Mouse (Mus musculus): ENCODE data around the gene Sumo1. TPM values are rescaled to one million over a fixed set of nuclear protein-coding genes. Genes with fewer than 3 reads are reported as not detected.
A peak's percentile ranks its signal among the peaks of the same experiment; 100 is the strongest.

Sumo1 gene
- polyA plus RNA-seq, 1 experiment, result 116 TPM

- Histone ChIP-seq H3K27ac (ENCODE audit: insufficient read depth, low read length) (no peak overlapping the region), H3K4me3 (replicated peaks; ENCODE audit: insufficient read depth, low read depth, low read length) (no peak overlapping the region), H3K4me1 (ENCODE audit: control insufficient read depth, insufficient read depth, low read length) (peaks cover 13% of the 10 kb centered on the region), H3K27me3 (ENCODE audit: control insufficient read depth, insufficient read depth, low read length) (no peaks in the 10 kb centered on the region)
- 73% methylated on average over 11 of the region's 11 CpGs for WGBS
- DNase-seq, result no peak
- TF ChIP-seq CTCF (IDR thresholded peaks at IDR 0.05; ENCODE audit: borderline replicate concordance, insufficient read depth, low read depth, low read length) (0 out of 2 replicates have a peak, but pooled peaks have one; percentile 5), POLR2A (IDR thresholded peaks at IDR 0.05; ENCODE audit: borderline replicate concordance, insufficient read depth, low read length) (no peak)
These were observed 66.7 kb downstream of the Sumo1 start for GRCm38 (mm10) chr1:59603893-59604292.

DNA sequence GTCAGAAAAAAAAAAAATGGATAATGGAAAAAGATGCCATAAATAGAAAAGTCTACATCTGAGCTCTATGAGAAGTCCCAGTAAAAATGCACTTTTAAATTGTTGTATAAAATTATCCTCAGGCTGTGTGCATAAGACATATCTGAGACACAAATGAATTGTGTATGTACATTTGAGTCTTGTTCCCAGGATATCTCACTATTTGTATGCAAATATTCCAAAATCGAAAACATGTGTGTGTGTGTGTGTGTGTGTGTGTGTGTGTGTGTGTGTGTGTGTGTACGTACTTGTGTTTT, 67.3 kb downstream of the Sumo1 start:
- Histone ChIP-seq H3K27ac (ENCODE audit: insufficient read depth, low read length) (no peak overlapping the region), H3K4me3 (replicated peaks; ENCODE audit: insufficient read depth, low read depth, low read length) (no peak overlapping the region), H3K4me1 (ENCODE audit: control insufficient read depth, insufficient read depth, low read length) (peaks cover 13% of the 10 kb centered on the region), H3K27me3 (ENCODE audit: control insufficient read depth, insufficient read depth, low read length) (no peaks in the 10 kb centered on the region)
- 88% methylated on average over 2 of the region's 2 CpGs for WGBS
- DNase-seq, result no peak
- TF ChIP-seq POLR2A (IDR thresholded peaks at IDR 0.05; ENCODE audit: borderline replicate concordance, insufficient read depth, low read length), result no peak
- no peak for TF ChIP-seq CTCF (IDR thresholded peaks at IDR 0.05; ENCODE audit: borderline replicate concordance, insufficient read depth, low read depth, low read length)

DNA sequence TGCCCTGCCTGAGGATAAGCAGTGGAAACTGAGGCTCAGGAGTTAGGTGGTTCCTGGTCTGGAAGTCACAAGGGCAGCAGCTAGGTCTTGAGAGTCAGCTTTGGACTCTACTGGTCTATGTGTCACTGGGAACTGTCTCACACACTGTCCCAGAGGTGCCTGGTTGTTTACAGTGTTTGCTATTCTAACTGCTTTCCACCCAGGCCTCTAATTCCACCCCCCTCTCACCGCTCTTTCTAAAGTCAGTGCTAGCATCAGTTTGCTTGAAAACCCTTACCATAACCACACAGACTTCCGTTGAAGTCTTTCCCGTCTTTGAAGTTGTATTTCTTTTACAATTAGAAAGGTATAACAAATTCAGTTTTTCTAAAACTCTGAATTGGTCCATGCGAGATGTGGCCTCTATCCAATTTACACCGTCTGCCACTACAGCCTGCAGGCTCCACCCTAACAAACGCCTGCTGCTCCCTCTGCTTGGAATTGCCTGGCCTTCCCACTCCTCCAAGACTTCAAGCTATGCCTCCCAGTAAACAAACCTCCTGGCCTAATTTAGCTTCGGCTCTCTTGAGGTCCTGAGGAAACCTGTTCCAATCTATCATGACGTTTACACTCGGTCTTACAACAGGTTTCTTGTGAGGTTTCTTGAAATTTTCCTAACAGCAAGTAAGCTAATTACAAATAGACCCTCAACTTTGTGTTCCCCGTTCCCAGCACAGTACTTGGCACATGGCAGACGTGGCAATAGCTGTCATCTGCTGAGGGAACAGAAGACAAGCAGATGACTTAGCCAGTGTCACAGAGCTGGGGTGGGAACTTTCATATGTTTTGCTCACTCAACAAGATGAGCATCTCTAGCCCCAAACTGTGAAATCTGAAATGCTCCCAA, 67.9 kb downstream of the Sumo1 start:
- TF ChIP-seq CTCF (IDR thresholded peaks at IDR 0.05; ENCODE audit: borderline replicate concordance, insufficient read depth, low read depth, low read length) (no peak), POLR2A (IDR thresholded peaks at IDR 0.05; ENCODE audit: borderline replicate concordance, insufficient read depth, low read length) (no peak)
- 21% methylated on average over 11 of the region's 11 CpGs for whole genome bisulfite sequencing
- no peak overlapping the region for H3K27ac ChIP-seq (ENCODE audit: insufficient read depth, low read length)
- H3K4me1 ChIP-seq (ENCODE audit: control insufficient read depth, insufficient read depth, low read length), result peaks cover 13% of the 10 kb centered on the region
- no peak overlapping the region for H3K4me3 ChIP-seq (replicated peaks; ENCODE audit: insufficient read depth, low read depth, low read length)
- H3K27me3 ChIP-seq (ENCODE audit: control insufficient read depth, insufficient read depth, low read length), result no peaks in the 10 kb centered on the region
- peak; percentile 64 to 82 for DNase-seq

DNA sequence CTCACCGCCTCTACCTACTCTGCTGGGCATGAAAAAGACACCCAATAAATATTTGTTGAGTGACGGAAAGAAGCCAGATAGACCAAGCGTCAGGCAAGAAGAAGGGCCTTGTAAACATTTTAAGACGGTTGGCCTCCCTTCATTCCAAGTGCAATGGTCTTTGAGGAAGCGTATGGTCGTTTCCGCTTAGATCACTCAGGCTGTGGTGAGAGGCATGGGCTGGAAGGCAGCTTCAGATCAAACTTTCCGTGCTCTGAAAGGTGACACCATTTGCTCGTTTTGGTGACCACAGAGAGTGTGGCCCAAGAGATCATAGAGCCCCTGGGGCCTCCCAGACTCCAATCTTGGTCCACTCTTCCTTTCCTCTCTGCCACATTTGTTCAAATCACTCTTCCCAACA, 75.0 kb downstream of the Sumo1 start:
- H3K27me3 ChIP-seq (ENCODE audit: control insufficient read depth, insufficient read depth, low read length), result no peaks in the 10 kb centered on the region
- no peak for DNase-seq
- no peak overlapping the region for H3K27ac ChIP-seq (ENCODE audit: insufficient read depth, low read length)
- H3K4me3 ChIP-seq (replicated peaks; ENCODE audit: insufficient read depth, low read depth, low read length), result no peak overlapping the region
- WGBS, result 94% methylated on average over 9 of the region's 9 CpGs
- H3K4me1 ChIP-seq (ENCODE audit: control insufficient read depth, insufficient read depth, low read length), result peaks cover 4% of the 10 kb centered on the region; the same call in 1 of the 2 replicates
- TF ChIP-seq POLR2A (IDR thresholded peaks at IDR 0.05; ENCODE audit: borderline replicate concordance, insufficient read depth, low read length), result no peak
- TF ChIP-seq CTCF (IDR thresholded peaks at IDR 0.05; ENCODE audit: borderline replicate concordance, insufficient read depth, low read depth, low read length), result no peak

DNA sequence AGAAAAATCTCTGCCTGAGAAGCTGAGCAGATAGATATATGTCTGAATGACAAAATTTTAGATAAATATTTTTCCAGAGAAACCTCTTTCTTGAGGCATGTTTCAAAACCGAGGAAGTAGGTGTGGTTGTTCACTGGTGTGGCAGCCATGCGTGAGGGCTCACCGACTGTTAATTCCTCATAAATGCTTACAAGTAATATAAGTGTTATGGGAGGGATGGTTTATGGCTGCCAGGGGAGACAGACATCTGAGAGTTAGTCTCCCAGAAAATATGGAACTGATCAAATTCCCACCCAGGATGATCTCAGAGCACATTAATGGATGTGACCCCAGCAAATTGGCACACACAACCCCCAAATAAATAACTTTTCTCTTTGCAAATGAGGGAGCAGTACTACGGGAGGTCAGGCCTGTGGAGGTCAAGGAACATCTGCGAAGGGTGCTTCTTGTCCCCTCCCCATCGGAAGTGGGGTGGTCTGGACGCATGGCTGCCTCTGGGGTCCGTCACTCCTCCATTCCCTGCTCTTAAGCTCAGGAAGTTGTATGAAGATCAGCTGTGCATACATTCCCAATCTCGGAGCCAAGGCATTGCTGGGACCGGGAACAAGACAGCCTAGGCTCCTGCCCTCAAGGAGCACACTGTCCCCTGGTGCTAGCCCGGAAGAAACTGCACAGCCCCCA, 75.9 kb downstream of the Sumo1 start:
- H3K27me3 ChIP-seq (ENCODE audit: control insufficient read depth, insufficient read depth, low read length), result no peaks in the 10 kb centered on the region
- WGBS, result 95% methylated on average over 11 of the region's 11 CpGs
- TF ChIP-seq POLR2A (IDR thresholded peaks at IDR 0.05; ENCODE audit: borderline replicate concordance, insufficient read depth, low read length) (no peak), CTCF (IDR thresholded peaks at IDR 0.05; ENCODE audit: borderline replicate concordance, insufficient read depth, low read depth, low read length) (no peak)
- H3K4me3 ChIP-seq (replicated peaks; ENCODE audit: insufficient read depth, low read depth, low read length), result no peak overlapping the region
- peaks cover 4% of the 10 kb centered on the region; the same call in 1 of the 2 replicates for H3K4me1 ChIP-seq (ENCODE audit: control insufficient read depth, insufficient read depth, low read length)
- no peak for DNase-seq
- no peak overlapping the region for H3K27ac ChIP-seq (ENCODE audit: insufficient read depth, low read length)

DNA sequence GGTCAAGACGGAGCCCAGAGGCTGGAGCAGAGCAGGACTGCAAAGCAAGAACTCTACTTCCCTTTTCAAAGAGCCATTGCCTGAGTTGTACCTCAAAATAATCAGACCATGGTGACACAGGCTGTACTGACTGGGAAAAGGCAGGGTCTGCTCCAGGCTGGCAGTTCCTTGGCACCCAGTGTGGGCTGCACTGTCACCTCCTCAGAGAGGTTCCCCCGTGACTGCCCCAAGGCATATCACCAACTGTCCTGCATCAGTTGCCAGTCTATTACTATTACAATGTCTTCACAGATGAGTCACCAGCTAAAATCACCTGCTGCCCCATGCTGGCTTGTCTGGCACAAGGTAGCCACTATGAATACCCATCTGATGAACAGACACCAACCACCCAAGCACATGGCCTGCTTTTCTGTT, 77.0 kb downstream of the Sumo1 start:
- WGBS, result 39% methylated on average over 2 of the region's 2 CpGs
- peaks cover 4% of the 10 kb centered on the region; the same call in 1 of the 2 replicates for H3K4me1 ChIP-seq (ENCODE audit: control insufficient read depth, insufficient read depth, low read length)
- peak; percentile 74 to 91 for DNase-seq
- no peak overlapping the region for H3K4me3 ChIP-seq (replicated peaks; ENCODE audit: insufficient read depth, low read depth, low read length)
- no peaks in the 10 kb centered on the region for H3K27me3 ChIP-seq (ENCODE audit: control insufficient read depth, insufficient read depth, low read length)
- TF ChIP-seq CTCF (IDR thresholded peaks at IDR 0.05; ENCODE audit: borderline replicate concordance, insufficient read depth, low read depth, low read length) (no peak), POLR2A (IDR thresholded peaks at IDR 0.05; ENCODE audit: borderline replicate concordance, insufficient read depth, low read length) (no peak)
- no peak overlapping the region for H3K27ac ChIP-seq (ENCODE audit: insufficient read depth, low read length)

DNA sequence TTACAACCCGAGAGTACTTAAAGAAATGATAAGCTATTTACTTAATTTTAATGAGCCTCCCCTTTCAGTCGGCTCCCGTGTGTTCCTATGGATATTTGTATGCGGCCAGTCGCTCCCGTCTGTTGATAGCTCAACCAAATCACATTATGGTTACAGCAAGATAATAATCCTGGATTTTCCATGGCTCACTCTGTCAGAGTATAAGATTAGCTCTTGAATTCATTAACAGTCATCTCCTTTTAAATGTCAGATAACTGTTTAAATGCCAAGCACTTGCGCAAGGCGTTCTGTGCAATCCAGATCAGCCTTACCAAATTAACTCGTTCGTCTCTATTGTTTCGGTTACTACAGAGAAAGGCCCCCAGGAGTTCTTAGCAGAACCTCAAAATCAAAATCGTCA, 77.8 kb downstream of the Sumo1 start:
- 74% methylated on average over 12 of the region's 12 CpGs for WGBS
- no peak for DNase-seq
- Histone ChIP-seq H3K4me1 (ENCODE audit: control insufficient read depth, insufficient read depth, low read length) (peaks cover 4% of the 10 kb centered on the region; the same call in 1 of the 2 replicates), H3K27ac (ENCODE audit: insufficient read depth, low read length) (no peak overlapping the region), H3K4me3 (replicated peaks; ENCODE audit: insufficient read depth, low read depth, low read length) (no peak overlapping the region), H3K27me3 (ENCODE audit: control insufficient read depth, insufficient read depth, low read length) (no peaks in the 10 kb centered on the region)
- TF ChIP-seq POLR2A (IDR thresholded peaks at IDR 0.05; ENCODE audit: borderline replicate concordance, insufficient read depth, low read length), result no peak
- TF ChIP-seq CTCF (IDR thresholded peaks at IDR 0.05; ENCODE audit: borderline replicate concordance, insufficient read depth, low read depth, low read length), result no peak
